Mouse (Mus musculus) urinary bladder, adult 2 months (tissue): ENCODE data around the gene Prkag1. TPM values are rescaled to one million over a fixed set of nuclear protein-coding genes. Genes with fewer than 3 reads are reported as not detected.

Source experiments
- DNase-seq: peaks from one replicate; pipeline ENCODE4 v3.0.0; 2022; ENCODE audit warnings: low spot score
- polyA plus RNA-seq: library from polyadenylated mRNA; depleted of rRNA; stranded (reverse); fragments of >200 nt; gene quantifications from 2 replicates; pipeline ENCODE4 v1.2.3, GENCODE M21; 2012

The Prkag1 gene
- polyA plus RNA-seq, 1 experiment: 89.5 TPM

- DNase-seq: no peak
These were observed 22.0 kb upstream of the Prkag1 start for GRCm38 (mm10) chr15:98853161-98853937.

- DNase-seq: no peak
These were observed 21.4 kb upstream of the Prkag1 start for GRCm38 (mm10) chr15:98852733-98853132.

GRCm38 (mm10) chr15:98852071-98852470, 20.8 kb upstream of the Prkag1 start:
- DNase-seq: no peak

- no peak for DNase-seq
These were observed 20.0 kb upstream of the Prkag1 start for GRCm38 (mm10) chr15:98851229-98851818.

- no peak for DNase-seq
These were observed 19.3 kb upstream of the Prkag1 start for GRCm38 (mm10) chr15:98850668-98851067.

GRCm38 (mm10) chr15:98849956-98850600, 18.8 kb upstream of the Prkag1 start:
- DNase-seq: no peak

GRCm38 (mm10) chr15:98849165-98849564, 17.8 kb upstream of the Prkag1 start:
- DNase-seq: no peak

GRCm38 (mm10) chr15:98846140-98846539, 14.8 kb upstream of the Prkag1 start:
- no peak for DNase-seq

- no peak for DNase-seq
These were observed 13.8 kb upstream of the Prkag1 start for GRCm38 (mm10) chr15:98845149-98845548.

- DNase-seq: no peak
These were observed 12.4 kb upstream of the Prkag1 start for GRCm38 (mm10) chr15:98843595-98844223.

- DNase-seq: no peak
These were observed 8.6 kb upstream of the Prkag1 start for GRCm38 (mm10) chr15:98839671-98840585.

- DNase-seq: no peak
These were observed 7.8 kb upstream of the Prkag1 start for GRCm38 (mm10) chr15:98839161-98839560.

GRCm38 (mm10) chr15:98837743-98838103, 6.4 kb upstream of the Prkag1 start:
- no peak for DNase-seq

GRCm38 (mm10) chr15:98837006-98837742, 5.9 kb upstream of the Prkag1 start:
- no peak for DNase-seq

- DNase-seq: no peak
These were observed 4.0 kb upstream of the Prkag1 start for GRCm38 (mm10) chr15:98835291-98835690.

GRCm38 (mm10) chr15:98834059-98834458, 2.7 kb upstream of the Prkag1 start:
- DNase-seq: no peak

GRCm38 (mm10) chr15:98833281-98833680, 2.0 kb upstream of the Prkag1 start:
- DNase-seq: no peak

GRCm38 (mm10) chr15:98832161-98833058, 1.1 kb upstream of the Prkag1 start:
- DNase-seq: no peak

- no peak for DNase-seq
These were observed 339 bp upstream of the Prkag1 start for GRCm38 (mm10) chr15:98831684-98832035.

- DNase-seq: no peak
These were observed 3.7 kb downstream of the Prkag1 start for GRCm38 (mm10) chr15:98827611-98828011.
